Mouse (Mus musculus): ENCODE measurements around the gene Csf3.

- TF ChIP-seq CTCF (IDR thresholded peaks at IDR 0.05; ENCODE audit: low read depth) (peak; percentile 39; the same call in 1 of the 2 replicates), EP300 (optimal IDR thresholded peaks at IDR 0.05) (no peak)
Observed at GRCm38 (mm10) chr11:98734020-98734419, 33.0 kb downstream of the Csf3 start.

Data from stomach, postnatal 0 days (tissue).